ENCODE assay signal across 9 mouse cellular contexts in genomic region chr15:102203835-102204381, GRCm38 (mm10). TPM values are rescaled to one million over a fixed set of nuclear protein-coding genes. Genes with fewer than 3 reads are reported as not detected.
DNase-seq lines count a peak whose midpoint lies in the region; ATAC-seq and TF ChIP-seq lines count a peak whose summit lies in the region.
"Had no signal": no experiment of that assay in that cellular context is flagged by ENCODE, and none has a peak within 500 bp of the region (broad histone marks: within the 10 kb centered on the region; RNA-seq: fewer than 3 reads in every experiment).

No protein-coding gene starts in this region.

- peak overlapping the region; percentile 93 for H3K9ac ChIP-seq in heart, embryonic 11.5 days (ENCODE audit: low read depth, low read length)
- peak overlapping the region; percentile 99 for H3K9ac ChIP-seq in kidney, postnatal 0 days (ENCODE audit: low read depth, low read length)
- H3K9ac ChIP-seq in liver, embryonic 11.5 days (ENCODE audit: low read depth, low read length): peak overlapping the region; percentile 98

- DNase-seq in CD4-positive helper T cell, adult 2 months (ENCODE audit: low read depth, low spot score): peak; percentile 83
- DNase-seq in brain, adult 2 months (ENCODE audit: low read depth, low spot score): peak; percentile 85
- peak; percentile 79 for DNase-seq in kidney, postnatal 0 days (ENCODE audit: low spot score)
- peak; percentile 75 for DNase-seq in liver, embryonic 11.5 days (ENCODE audit: low spot score)
- DNase-seq in naive thymus-derived CD4-positive, alpha-beta T cell, adult 2 months (ENCODE audit: low read depth): peak; percentile 80
- DNase-seq in splenic B cell, adult 2 months (ENCODE audit: low read depth, low spot score): peak; percentile 70

- ATAC-seq in erythroid progenitor cell, adult 5-6 weeks (replicated peaks; ENCODE audit: low FRiP score, poor library complexity, severe bottlenecking): peak; percentile 60
- ATAC-seq in heart, embryonic 11.5 days (replicated peaks; ENCODE audit: insufficient number of reproducible peaks, low FRiP score, low TSS enrichment): peak; percentile 46
- ATAC-seq in kidney, postnatal 0 days (replicated peaks; ENCODE audit: low FRiP score, low read depth): peak; percentile 52
- ATAC-seq in liver, embryonic 11.5 days (replicated peaks; ENCODE audit: low FRiP score): peak; percentile 51

- peak overlapping the region; percentile 99 for H3K27ac ChIP-seq in heart, embryonic 11.5 days (ENCODE audit: low read depth, low read length)
- peak overlapping the region; percentile 100 for H3K27ac ChIP-seq in kidney, postnatal 0 days
- H3K27ac ChIP-seq in liver, embryonic 11.5 days (ENCODE audit: low read depth, low read length): peak overlapping the region; percentile 99

- H3K4me3 ChIP-seq in heart, embryonic 11.5 days (ENCODE audit: low read depth, low read length): peak overlapping the region; percentile 85
- H3K4me3 ChIP-seq in kidney, postnatal 0 days (replicated peaks; ENCODE audit: low read depth, low read length): peak overlapping the region; percentile 90
- peak overlapping the region; percentile 92 for H3K4me3 ChIP-seq in liver, embryonic 11.5 days (ENCODE audit: low read depth, low read length)

- H3K9me3 ChIP-seq in heart, embryonic 11.5 days (replicated peaks; ENCODE audit: control insufficient read depth, low read length): no peaks in the 10 kb centered on the region
- no peaks in the 10 kb centered on the region for H3K9me3 ChIP-seq in kidney, postnatal 0 days (replicated peaks; ENCODE audit: low read length)
- no peaks in the 10 kb centered on the region for H3K9me3 ChIP-seq in liver, embryonic 11.5 days (ENCODE audit: control insufficient read depth, low read length)

- WGBS in heart, embryonic 11.5 days (ENCODE audit: insufficient replicate concordance): 0% methylated on average over 42 of the region's 72 CpGs
- WGBS in kidney, postnatal 0 days: 0% methylated on average over 27 of the region's 72 CpGs
- 0% methylated on average over 31 of the region's 72 CpGs for WGBS in liver, embryonic 11.5 days

- H3K4me2 ChIP-seq in heart, embryonic 11.5 days: peak overlapping the region; percentile 89
- H3K4me2 ChIP-seq in kidney, postnatal 0 days (ENCODE audit: low read length): peak overlapping the region; percentile 70
- peak overlapping the region; percentile 75 for H3K4me2 ChIP-seq in liver, embryonic 11.5 days

- no peak for TF ChIP-seq CTCF in kidney, postnatal 0 days (IDR thresholded peaks at IDR 0.05; ENCODE audit: low read depth)

- H3K36me3 ChIP-seq in heart, embryonic 11.5 days (ENCODE audit: control insufficient read depth, insufficient read depth, low read length): peaks cover 9% of the 10 kb centered on the region
- peaks cover 18% of the 10 kb centered on the region; the same call in 1 of the 2 replicates for H3K36me3 ChIP-seq in kidney, postnatal 0 days (ENCODE audit: insufficient read depth, low read length)
- H3K36me3 ChIP-seq in liver, embryonic 11.5 days (ENCODE audit: control insufficient read depth, insufficient read depth, low read length): peaks cover 13% of the 10 kb centered on the region
- peaks cover 6% of the 10 kb centered on the region for H3K36me3 ChIP-seq in splenic B cell, adult 2 months (ENCODE audit: control insufficient read depth, insufficient read depth, low read length, poor library complexity, severe bottlenecking)

- no peaks in the 10 kb centered on the region for H3K27me3 ChIP-seq in heart, embryonic 11.5 days (ENCODE audit: control insufficient read depth, insufficient read depth, low read length)
- no peaks in the 10 kb centered on the region for H3K27me3 ChIP-seq in kidney, postnatal 0 days (ENCODE audit: insufficient read depth, low read length)
- no peaks in the 10 kb centered on the region for H3K27me3 ChIP-seq in liver, embryonic 11.5 days (replicated peaks; ENCODE audit: control insufficient read depth, insufficient read depth, low read length)
- H3K27me3 ChIP-seq in splenic B cell, adult 2 months (ENCODE audit: control insufficient read depth, insufficient read depth, low read length, poor library complexity, severe bottlenecking): no peaks in the 10 kb centered on the region

- H3K4me1 ChIP-seq in heart, embryonic 11.5 days (ENCODE audit: control insufficient read depth, insufficient read depth, low read length): peaks cover 24% of the 10 kb centered on the region
- peaks cover 33% of the 10 kb centered on the region for H3K4me1 ChIP-seq in kidney, postnatal 0 days (replicated peaks; ENCODE audit: insufficient read depth, low read length)
- peaks cover 36% of the 10 kb centered on the region for H3K4me1 ChIP-seq in liver, embryonic 11.5 days (replicated peaks; ENCODE audit: control insufficient read depth, insufficient read depth, low read length)

RNA-seq across cellular contexts. Expression of gene Csad, which starts 0.6 kb away (rescaled TPM):
- total RNA-seq in erythroid progenitor cell, adult 5-6 weeks (2015; ENCODE audit: low replicate concordance): 8.3 and 23.9 TPM in 2 replicates
- 6.3 and 27.2 TPM in 2 replicates for total RNA-seq in erythroid progenitor cell, adult 5-6 weeks (2017; ENCODE audit: low replicate concordance)
- polyA plus RNA-seq in heart, embryonic 11.5 days (2014; fragmentation: Nextera tagmentation; extraction: Ambion mirVana): 31.3 and 33.4 TPM in 2 replicates
- polyA plus RNA-seq in kidney, postnatal 0 days (2015; fragmentation: Nextera tagmentation; extraction: Ambion mirVana): 142 TPM in 2 replicates
- polyA plus RNA-seq in liver, embryonic 11.5 days (2014; fragmentation: Nextera tagmentation; extraction: Ambion mirVana): 33.3 and 35.1 TPM in 2 replicates

RNA-seq across cellular contexts. Expression of gene Zfp740, which starts 0.9 kb away (rescaled TPM):
- 25.2 and 33.5 TPM in 2 replicates for total RNA-seq in erythroid progenitor cell, adult 5-6 weeks (2015; ENCODE audit: low replicate concordance)
- total RNA-seq in erythroid progenitor cell, adult 5-6 weeks (2017; ENCODE audit: low replicate concordance): 30.5 and 52.6 TPM in 2 replicates
- polyA plus RNA-seq in heart, embryonic 11.5 days (2014; fragmentation: Nextera tagmentation; extraction: Ambion mirVana): 25.8 and 31.2 TPM in 2 replicates
- 45.4 and 49.0 TPM in 2 replicates for polyA plus RNA-seq in kidney, postnatal 0 days (2015; fragmentation: Nextera tagmentation; extraction: Ambion mirVana)
- polyA plus RNA-seq in liver, embryonic 11.5 days (2014; fragmentation: Nextera tagmentation; extraction: Ambion mirVana): 38.1 and 38.3 TPM in 2 replicates

RNA-seq across cellular contexts. Expression of gene Itgb7, which starts 27.8 kb away (rescaled TPM):
- 26.0 and 32.1 TPM in 2 replicates for total RNA-seq in erythroid progenitor cell, adult 5-6 weeks (2015; ENCODE audit: low replicate concordance)
- 21.8 and 32.8 TPM in 2 replicates for total RNA-seq in erythroid progenitor cell, adult 5-6 weeks (2017; ENCODE audit: low replicate concordance)
- polyA plus RNA-seq in heart, embryonic 11.5 days (2014; fragmentation: Nextera tagmentation; extraction: Ambion mirVana): 0.94 and 1.2 TPM in 2 replicates
- polyA plus RNA-seq in kidney, postnatal 0 days (2015; fragmentation: Nextera tagmentation; extraction: Ambion mirVana): 0.69 and 1.2 TPM in 2 replicates
- 3.9 and 4.1 TPM in 2 replicates for polyA plus RNA-seq in liver, embryonic 11.5 days (2014; fragmentation: Nextera tagmentation; extraction: Ambion mirVana)

RNA-seq across cellular contexts. Expression of gene Rarg, which starts 53.4 kb away (rescaled TPM):
- 4.6 and 9.4 TPM in 2 replicates for total RNA-seq in erythroid progenitor cell, adult 5-6 weeks (2015; ENCODE audit: low replicate concordance)
- 2.6 and 3.6 TPM in 2 replicates for total RNA-seq in erythroid progenitor cell, adult 5-6 weeks (2017; ENCODE audit: low replicate concordance)
- 11.2 and 13.4 TPM in 2 replicates for polyA plus RNA-seq in heart, embryonic 11.5 days (2014; fragmentation: Nextera tagmentation; extraction: Ambion mirVana)
- 23.2 and 23.5 TPM in 2 replicates for polyA plus RNA-seq in kidney, postnatal 0 days (2015; fragmentation: Nextera tagmentation; extraction: Ambion mirVana)
- polyA plus RNA-seq in liver, embryonic 11.5 days (2014; fragmentation: Nextera tagmentation; extraction: Ambion mirVana): 11.1 and 11.5 TPM in 2 replicates

RNA-seq across cellular contexts. Expression of gene Soat2, which starts 53.6 kb away (rescaled TPM):
- 1.1 and 5.0 TPM in 2 replicates for total RNA-seq in erythroid progenitor cell, adult 5-6 weeks (2015; ENCODE audit: low replicate concordance)
- total RNA-seq in erythroid progenitor cell, adult 5-6 weeks (2017; ENCODE audit: low replicate concordance): 1.0 and 1.7 TPM in 2 replicates
- 0.76 and 2.3 TPM in 2 replicates for polyA plus RNA-seq in heart, embryonic 11.5 days (2014; fragmentation: Nextera tagmentation; extraction: Ambion mirVana)
- 0.28 and 0.34 TPM in 2 replicates for polyA plus RNA-seq in kidney, postnatal 0 days (2015; fragmentation: Nextera tagmentation; extraction: Ambion mirVana)
- polyA plus RNA-seq in liver, embryonic 11.5 days (2014; fragmentation: Nextera tagmentation; extraction: Ambion mirVana): 31.4 and 36.2 TPM in 2 replicates
- total RNA-seq: heart, postnatal 36 days had no signal

Comparison
In these comparisons a context has a peak if more than half of its experiments do, and no peak if none do; other contexts are left out.
1. Peak in every context shown above with its lines: DNase-seq, ATAC-seq, H3K4me3 ChIP-seq and H3K27ac ChIP-seq.